Mouse (Mus musculus) stomach, embryonic 15.5 days (tissue): ENCODE measurements around the gene Ablim1. TPM values are rescaled to one million over a fixed set of nuclear protein-coding genes. Genes with fewer than 3 reads are reported as not detected.

Experiments
- ATAC-seq: fragments of 200-750 bp; cut with Nextera tagmentation; 2 replicates; pipeline ENCODE4 v1.8.0; 2017; ENCODE audit warnings: low read depth, moderate number of reproducible peaks, moderate TSS enrichment; ENCODE audit not compliant: insufficient read depth, low FRiP score
- H3K27ac ChIP-seq: fragments of 300-500 bp; sonication (generic); 2 replicates; pipeline ENCODE4 v1.5.1; 2015; ENCODE audit warnings: mild to moderate bottlenecking, inconsistent platforms
- H3K27me3 ChIP-seq: fragments of 300-500 bp; sonication (generic); replicated peaks from 2 replicates; pipeline ENCODE4 v1.6.1; 2015; ENCODE audit warnings: inconsistent platforms
- H3K36me3 ChIP-seq: fragments of 300-500 bp; sonication (generic); 2 replicates; pipeline ENCODE4 v1.6.1; 2015; ENCODE audit warnings: inconsistent platforms
- H3K4me1 ChIP-seq: fragments of 300-500 bp; sonication (generic); 2 replicates; pipeline ENCODE4 v1.6.1; 2015; ENCODE audit warnings: inconsistent platforms
- H3K4me2 ChIP-seq: fragments of 300-500 bp; sonication (generic); 2 replicates; pipeline ENCODE4 v1.6.1; 2015; ENCODE audit warnings: mild to moderate bottlenecking, inconsistent platforms
- H3K4me3 ChIP-seq: fragments of 300-500 bp; sonication (generic); replicated peaks from 2 replicates; pipeline ENCODE4 v1.5.1; 2015; ENCODE audit warnings: inconsistent platforms
- H3K9ac ChIP-seq: fragments of 300-500 bp; sonication (generic); 2 replicates; pipeline ENCODE4 v1.6.1; 2015; ENCODE audit warnings: inconsistent platforms
- H3K9me3 ChIP-seq: fragments of 300-500 bp; sonication (generic); 2 replicates; pipeline ENCODE4 v1.6.1; 2016; ENCODE audit warnings: inconsistent platforms
- WGBS: fragments of 180-500 bp; shearing (Covaris S2); methylation state at CpG from one replicate; pipeline ENCODE4 v1.1.7; 2015; 5-methylcytosine and 5-hydroxymethylcytosine counted together
- polyA plus RNA-seq: library from polyadenylated mRNA; unstranded; fragments of >200 nt; fragmentation: Nextera tagmentation; extraction: Ambion mirVana; gene quantifications from 2 replicates; pipeline ENCODE4 v1.2.1, GENCODE M21; 2015

Gene Ablim1
- polyA plus RNA-seq, 1 experiment from 2014 or later = 41.2 TPM

- ATAC-seq = no peak
These were observed 247.6 kb downstream of the Ablim1 start for GRCm38 (mm10) chr19:57067108-57067613.

GRCm38 (mm10) chr19:57066313-57066712 lies 248.4 kb downstream of the Ablim1 start:
- ATAC-seq = no peak
- H3K9me3 ChIP-seq = no peaks in the 10 kb centered on the region
- H3K27ac ChIP-seq = no peak overlapping the region
- no peaks in the 10 kb centered on the region for H3K36me3 ChIP-seq
- no peak overlapping the region for H3K4me2 ChIP-seq
- no peak overlapping the region for H3K9ac ChIP-seq
- H3K4me3 ChIP-seq = no peak overlapping the region
- H3K4me1 ChIP-seq = no peaks in the 10 kb centered on the region
- H3K27me3 ChIP-seq = no peaks in the 10 kb centered on the region
- 35% methylated on average over 3 of the region's 3 CpGs for WGBS

More at GRCm38 (mm10) chr19:57067108-57067613, 247.6 kb downstream of the Ablim1 start:
- no peaks in the 10 kb centered on the region for H3K36me3 ChIP-seq
- no peaks in the 10 kb centered on the region for H3K9me3 ChIP-seq
- no peak overlapping the region for H3K9ac ChIP-seq
- no peak overlapping the region for H3K4me2 ChIP-seq
- H3K27ac ChIP-seq = no peak overlapping the region
- H3K27me3 ChIP-seq = no peaks in the 10 kb centered on the region
- 92% methylated on average over 9 of the region's 9 CpGs for WGBS
- no peaks in the 10 kb centered on the region for H3K4me1 ChIP-seq
- no peak overlapping the region for H3K4me3 ChIP-seq

- H3K27ac ChIP-seq = no peak overlapping the region
- no peaks in the 10 kb centered on the region for H3K9me3 ChIP-seq
- H3K4me2 ChIP-seq = no peak overlapping the region
- WGBS = 83% methylated on average over 4 of the region's 4 CpGs
- H3K9ac ChIP-seq = no peak overlapping the region
- H3K27me3 ChIP-seq = no peaks in the 10 kb centered on the region
- H3K36me3 ChIP-seq = peaks cover 2% of the 10 kb centered on the region; the same call in 1 of the 2 replicates
- H3K4me3 ChIP-seq = no peak overlapping the region
- ATAC-seq = no peak
- no peaks in the 10 kb centered on the region for H3K4me1 ChIP-seq
These were observed 252.0 kb downstream of the Ablim1 start for GRCm38 (mm10) chr19:57062746-57063145.

GRCm38 (mm10) chr19:57059018-57059580 lies 255.6 kb downstream of the Ablim1 start:
- Histone ChIP-seq H3K4me2 (no peak overlapping the region), H3K9ac (no peak overlapping the region), H3K4me1 (no peaks in the 10 kb centered on the region), H3K9me3 (no peaks in the 10 kb centered on the region), H3K27ac (no peak overlapping the region), H3K27me3 (no peaks in the 10 kb centered on the region), H3K4me3 (no peak overlapping the region), H3K36me3 (peaks cover 4% of the 10 kb centered on the region; the same call in 1 of the 2 replicates)
- WGBS = 48% methylated on average over 19 of the region's 19 CpGs
- ATAC-seq = no peak

- H3K9ac ChIP-seq = no peak overlapping the region
- no peak overlapping the region for H3K27ac ChIP-seq
- no peaks in the 10 kb centered on the region for H3K9me3 ChIP-seq
- peaks cover 4% of the 10 kb centered on the region; the same call in 1 of the 2 replicates for H3K36me3 ChIP-seq
- no peak for ATAC-seq
- no peaks in the 10 kb centered on the region for H3K27me3 ChIP-seq
- H3K4me2 ChIP-seq = no peak overlapping the region
- WGBS = 97% methylated on average over 2 of the region's 2 CpGs
- H3K4me1 ChIP-seq = no peaks in the 10 kb centered on the region
- no peak overlapping the region for H3K4me3 ChIP-seq
These were observed 257.2 kb downstream of the Ablim1 start for GRCm38 (mm10) chr19:57057568-57057967.

- H3K27me3 ChIP-seq = no peaks in the 10 kb centered on the region
- no peak overlapping the region for H3K27ac ChIP-seq
- no peaks in the 10 kb centered on the region for H3K9me3 ChIP-seq
- H3K4me1 ChIP-seq = no peaks in the 10 kb centered on the region
- no peak for ATAC-seq
- H3K4me2 ChIP-seq = no peak overlapping the region
- no peak overlapping the region for H3K4me3 ChIP-seq
- peaks cover 4% of the 10 kb centered on the region; the same call in 1 of the 2 replicates for H3K36me3 ChIP-seq
- no peak overlapping the region for H3K9ac ChIP-seq
- WGBS = 88% methylated on average over 16 of the region's 16 CpGs
These were observed 259.3 kb downstream of the Ablim1 start for GRCm38 (mm10) chr19:57055215-57056120.

- H3K9ac ChIP-seq = no peak overlapping the region
- peaks cover 4% of the 10 kb centered on the region; the same call in 1 of the 2 replicates for H3K36me3 ChIP-seq
- WGBS = 80% methylated on average over 8 of the region's 8 CpGs
- ATAC-seq = no peak
- no peaks in the 10 kb centered on the region for H3K4me1 ChIP-seq
- H3K27me3 ChIP-seq = no peaks in the 10 kb centered on the region
- no peaks in the 10 kb centered on the region for H3K9me3 ChIP-seq
- H3K27ac ChIP-seq = no peak overlapping the region
- no peak overlapping the region for H3K4me3 ChIP-seq
- no peak overlapping the region for H3K4me2 ChIP-seq
These were observed 261.8 kb downstream of the Ablim1 start for GRCm38 (mm10) chr19:57052959-57053358.

- Histone ChIP-seq H3K4me3 (no peak overlapping the region), H3K27ac (no peak overlapping the region), H3K4me1 (no peaks in the 10 kb centered on the region), H3K36me3 (no peaks in the 10 kb centered on the region), H3K9me3 (no peaks in the 10 kb centered on the region), H3K27me3 (no peaks in the 10 kb centered on the region), H3K4me2 (no peak overlapping the region), H3K9ac (no peak overlapping the region)
- 91% methylated on average over 7 of the region's 7 CpGs for WGBS
- no peak for ATAC-seq
These were observed 262.7 kb downstream of the Ablim1 start for GRCm38 (mm10) chr19:57052016-57052415.

- H3K27ac ChIP-seq = no peak overlapping the region
- 0 out of 2 replicates have a peak, but pooled peaks cover 5% of the 10 kb centered on the region for H3K36me3 ChIP-seq
- no peak overlapping the region for H3K4me2 ChIP-seq
- no peak overlapping the region for H3K4me3 ChIP-seq
- H3K9me3 ChIP-seq = no peaks in the 10 kb centered on the region
- WGBS = 71% methylated on average over 16 of the region's 16 CpGs
- no peak overlapping the region for H3K9ac ChIP-seq
- H3K27me3 ChIP-seq = no peaks in the 10 kb centered on the region
- no peaks in the 10 kb centered on the region for H3K4me1 ChIP-seq
- no peak for ATAC-seq
These were observed 265.1 kb downstream of the Ablim1 start for GRCm38 (mm10) chr19:57049592-57050090.

GRCm38 (mm10) chr19:57047671-57048320 lies 266.9 kb downstream of the Ablim1 start:
- no peak overlapping the region for H3K4me3 ChIP-seq
- H3K4me1 ChIP-seq = no peaks in the 10 kb centered on the region
- no peak overlapping the region for H3K9ac ChIP-seq
- no peak for ATAC-seq
- H3K9me3 ChIP-seq = no peaks in the 10 kb centered on the region
- 71% methylated on average over 9 of the region's 9 CpGs for WGBS
- H3K27me3 ChIP-seq = no peaks in the 10 kb centered on the region
- no peak overlapping the region for H3K27ac ChIP-seq
- H3K4me2 ChIP-seq = no peak overlapping the region
- H3K36me3 ChIP-seq = peaks cover 5% of the 10 kb centered on the region; the same call in 1 of the 2 replicates

GRCm38 (mm10) chr19:57039258-57039657 lies 275.5 kb downstream of the Ablim1 start:
- H3K4me1 ChIP-seq = no peaks in the 10 kb centered on the region
- no peaks in the 10 kb centered on the region for H3K9me3 ChIP-seq
- no peaks in the 10 kb centered on the region for H3K27me3 ChIP-seq
- no peak overlapping the region for H3K4me2 ChIP-seq
- ATAC-seq = no peak
- no peak overlapping the region for H3K27ac ChIP-seq
- WGBS = 64% methylated on average over 6 of the region's 6 CpGs
- peaks cover 12% of the 10 kb centered on the region for H3K36me3 ChIP-seq
- H3K9ac ChIP-seq = no peak overlapping the region
- no peak overlapping the region for H3K4me3 ChIP-seq
